Mouse (Mus musculus): ENCODE measurements around the gene Meis2. TPM values are rescaled to one million over a fixed set of nuclear protein-coding genes. Genes with fewer than 3 reads are reported as not detected.

Meis2 gene
- total RNA-seq, 2 experiments from 2014 or later, result 1.5 to 2.0 TPM

GRCm38 (mm10) chr2:115895256-115895655, 170.4 kb downstream of the Meis2 start:
- DNase-seq, result no peak

DNA sequence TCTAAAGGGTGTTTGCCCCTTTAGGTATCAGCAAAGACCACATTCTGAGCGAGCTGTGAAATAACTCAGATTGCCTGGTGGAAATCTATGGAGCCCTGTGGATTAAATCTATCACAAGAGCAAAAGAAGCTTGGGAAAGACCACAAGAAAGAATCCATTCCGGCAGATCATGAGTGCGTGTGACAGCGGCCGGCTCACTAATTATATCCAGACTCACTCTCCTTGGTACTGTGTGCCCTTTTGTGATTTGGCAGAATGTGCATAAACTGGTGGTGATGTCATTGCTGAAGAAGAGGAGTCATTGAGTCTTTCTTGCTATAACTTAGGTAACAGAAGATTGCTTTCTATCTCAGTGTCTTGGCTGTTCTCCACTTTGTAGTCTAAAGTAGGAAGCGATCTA, 172.5 kb downstream of the Meis2 start:
- DNase-seq, result no peak

DNA sequence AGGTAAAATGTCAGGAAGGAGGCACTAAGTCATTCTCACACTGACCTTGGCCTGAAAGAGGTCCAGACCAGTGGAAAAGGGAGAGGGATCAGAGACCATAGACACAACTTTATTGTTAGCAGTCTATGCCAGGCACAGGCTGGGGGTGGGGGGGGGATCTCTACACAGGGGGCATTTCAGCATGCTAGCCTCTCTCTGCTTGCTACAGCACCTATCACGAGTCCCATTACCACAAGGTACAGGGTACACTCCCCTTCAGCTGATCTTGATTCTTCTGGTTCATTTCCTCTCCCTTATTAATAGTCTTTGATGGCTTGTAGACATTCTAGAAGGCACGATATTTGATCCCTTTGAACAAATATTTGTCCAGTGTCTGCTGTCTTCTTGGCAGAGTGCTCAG, 174.9 kb downstream of the Meis2 start:
- DNase-seq, result no peak

GRCm38 (mm10) chr2:115890030-115890429, 175.6 kb downstream of the Meis2 start:
- DNase-seq, result no peak

GRCm38 (mm10) chr2:115889212-115889611, 176.4 kb downstream of the Meis2 start:
- no peak for DNase-seq

DNA sequence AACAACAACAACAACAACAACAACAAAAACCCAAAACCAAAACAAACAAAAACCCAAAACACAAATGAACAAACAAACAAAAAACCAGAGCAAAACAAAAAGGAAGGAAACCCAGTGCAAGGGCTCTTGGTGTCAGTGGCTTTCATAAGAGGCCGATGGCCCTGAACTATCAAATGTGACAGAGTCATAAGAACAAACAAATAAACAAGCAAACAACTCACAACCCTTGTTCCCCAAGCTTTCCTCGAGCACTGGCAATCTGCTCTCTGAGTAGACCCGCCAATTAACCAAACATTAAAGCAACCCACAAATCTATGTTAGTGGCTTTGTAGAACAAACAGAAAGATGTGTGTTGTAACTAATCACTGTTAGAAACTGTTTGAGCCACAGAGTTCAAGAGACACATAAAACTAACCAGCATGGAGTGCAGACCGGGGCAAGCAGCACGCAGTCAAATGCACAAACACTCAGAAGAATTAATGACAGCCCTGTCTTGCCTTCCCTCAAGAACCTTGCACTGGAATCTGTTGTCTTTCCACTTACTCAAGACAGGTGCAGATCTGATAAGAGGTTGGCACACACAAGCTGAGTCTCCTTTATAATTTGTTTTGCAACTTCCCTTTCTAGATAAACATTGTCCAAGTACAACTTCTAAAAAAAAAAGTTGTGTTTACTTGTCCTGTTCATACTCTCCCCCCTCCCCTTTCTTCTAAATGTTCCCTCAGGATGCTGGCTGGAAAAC, 177.1 kb downstream of the Meis2 start:
- DNase-seq, result no peak

- DNase-seq, result no peak
These were observed 178.0 kb downstream of the Meis2 start for GRCm38 (mm10) chr2:115887631-115888030.

GRCm38 (mm10) chr2:115884184-115884583, 181.5 kb downstream of the Meis2 start:
- no peak for DNase-seq

DNA sequence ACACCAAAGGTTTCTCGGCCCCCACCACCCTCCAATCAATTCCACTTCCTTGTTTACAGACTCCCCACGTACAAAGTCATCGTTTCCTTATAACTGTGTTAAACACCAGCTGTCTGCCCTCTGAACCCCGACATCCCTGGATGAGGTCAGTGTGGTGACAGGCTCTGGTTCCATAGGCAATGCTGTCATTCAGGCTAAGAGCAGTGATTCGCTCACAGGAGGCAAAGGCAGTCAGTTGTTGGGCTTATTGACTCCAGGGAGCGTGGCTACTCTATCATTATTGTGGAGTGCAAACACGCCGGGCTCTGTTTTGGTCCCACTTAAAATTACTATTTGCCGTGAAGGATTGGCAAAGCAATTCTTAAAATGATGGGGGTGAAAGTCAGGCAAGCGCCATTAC, 182.1 kb downstream of the Meis2 start:
- DNase-seq, result no peak

- no peak for DNase-seq
These were observed 189.7 kb downstream of the Meis2 start for GRCm38 (mm10) chr2:115875802-115876531.

- no peak for DNase-seq
These were observed 192.8 kb downstream of the Meis2 start for GRCm38 (mm10) chr2:115872851-115873250.

- DNase-seq, result no peak
These were observed 195.7 kb downstream of the Meis2 start for GRCm38 (mm10) chr2:115869966-115870365.

- DNase-seq, result peak; percentile 6
These were observed 204.9 kb downstream of the Meis2 start for GRCm38 (mm10) chr2:115860600-115861347.

GRCm38 (mm10) chr2:115860141-115860480, 205.5 kb downstream of the Meis2 start:
- DNase-seq, result no peak

DNA sequence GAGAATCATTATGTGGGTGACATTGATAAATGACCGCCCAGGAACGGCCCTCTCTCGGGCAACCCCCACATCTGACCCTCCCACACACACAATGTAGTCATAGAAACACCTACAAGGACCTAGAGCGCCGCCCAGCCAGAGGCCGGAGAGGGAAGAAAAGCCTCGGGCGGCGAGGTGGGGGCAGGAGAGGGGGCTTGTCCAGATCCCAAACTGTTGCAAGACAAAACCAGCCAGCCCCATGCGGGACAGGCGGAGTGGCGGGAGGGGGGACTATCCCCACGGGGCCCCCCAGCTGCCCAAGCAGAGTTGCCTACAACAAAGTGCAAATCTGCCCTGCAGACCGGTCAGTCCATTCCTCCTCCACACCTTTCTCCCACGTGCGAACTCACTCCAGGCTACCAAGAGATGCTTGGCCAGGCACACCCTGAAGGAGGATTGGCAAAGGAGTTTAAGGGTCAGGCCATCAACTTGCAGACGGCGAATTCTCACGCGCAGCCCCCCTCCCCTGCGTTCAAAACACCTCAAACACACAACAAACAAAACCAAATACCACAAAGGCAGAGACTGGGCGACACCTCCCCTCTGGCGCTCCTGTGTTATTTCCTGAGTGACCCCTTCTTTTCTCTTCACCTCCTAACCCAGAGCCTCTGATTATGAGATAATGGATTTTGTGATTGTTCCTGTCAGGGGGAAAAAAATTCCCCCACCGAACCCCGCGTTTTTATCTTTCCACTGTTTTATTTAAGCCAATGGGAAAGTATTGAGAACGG, 206.1 kb downstream of the Meis2 start:
- no peak for DNase-seq

- DNase-seq, result no peak
These were observed 206.7 kb downstream of the Meis2 start for GRCm38 (mm10) chr2:115858927-115859326.

DNA sequence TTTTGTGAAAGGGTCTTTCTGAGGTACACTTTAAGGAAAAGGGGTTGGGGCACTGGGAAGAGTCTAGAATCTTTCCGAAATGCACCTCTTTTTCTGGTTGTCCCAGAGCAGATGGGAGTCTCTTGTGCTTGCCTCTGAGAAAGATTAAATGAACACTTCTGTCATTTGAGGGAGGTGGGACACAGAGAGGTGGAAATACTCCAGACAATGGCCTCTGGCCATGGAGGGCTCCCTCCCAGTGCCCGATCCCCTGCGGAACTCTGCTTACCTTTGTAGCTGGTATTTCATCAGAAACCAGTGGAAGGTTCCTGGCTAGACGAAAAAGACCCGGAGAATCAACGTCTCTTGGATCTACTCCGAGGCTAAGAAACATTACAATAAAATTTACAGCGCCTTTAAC, 207.4 kb downstream of the Meis2 start:
- no peak for DNase-seq

- no peak for DNase-seq
These were observed 208.2 kb downstream of the Meis2 start for GRCm38 (mm10) chr2:115857123-115858080.

GRCm38 (mm10) chr2:115856401-115857073, 209.1 kb downstream of the Meis2 start:
- DNase-seq, result no peak
